Mouse (Mus musculus) olfactory bulb, adult 2 months (tissue): Measurements from ENCODE around the gene Vwa3b.

Source experiments
- CTCF ChIP-seq: fragments of 200-500 bp; IDR thresholded peaks from 2 replicates; pipeline ENCODE4 v1.5.1; 2012; ENCODE audit warnings: low read depth, mild to moderate bottlenecking, low read length, moderate library complexity; ENCODE audit not compliant: insufficient read depth
- POLR2A ChIP-seq: fragments of 200-500 bp; IDR thresholded peaks from 2 replicates; pipeline ENCODE4 v1.6.1; 2012; ENCODE audit warnings: mild to moderate bottlenecking, low read depth, low read length, moderate library complexity; ENCODE audit not compliant: insufficient read depth

- TF ChIP-seq POLR2A: no peak
- no peak for TF ChIP-seq CTCF
Observed at GRCm38 (mm10) chr1:37214144-37214543, 187.7 kb downstream of the Vwa3b start, which contains the start of gene Cnga3.
